Mouse (Mus musculus): ENCODE data around the gene Esyt3. TPM values are rescaled to one million over a fixed set of nuclear protein-coding genes. Genes with fewer than 3 reads are reported as not detected.

Gene Esyt3
- polyA plus RNA-seq, 1 experiment from 2014 or later = 0.35 TPM

GRCm38 (mm10) chr9:99319343-99319951, 38.9 kb downstream of the Esyt3 start:
- no peaks in the 10 kb centered on the region for H3K9me3 ChIP-seq (replicated peaks)
- 49% methylated on average over 8 of the region's 8 CpGs for WGBS

GRCm38 (mm10) chr9:99306226-99306625, 52.1 kb downstream of the Esyt3 start:
- Histone ChIP-seq H3K27ac (no peak overlapping the region), H3K36me3 (peaks cover 16% of the 10 kb centered on the region; the same call in 1 of the 2 replicates), H3K4me1 (no peaks in the 10 kb centered on the region), H3K9me3 (replicated peaks) (no peaks in the 10 kb centered on the region), H3K9ac (no peak overlapping the region), H3K4me2 (no peak overlapping the region), H3K4me3 (replicated peaks) (no peak overlapping the region), H3K27me3 (no peaks in the 10 kb centered on the region)
- WGBS = 86% methylated on average over 6 of the region's 6 CpGs
- ATAC-seq (replicated peaks; ENCODE audit: low FRiP score) = no peak

More at GRCm38 (mm10) chr9:99319343-99319951, 38.9 kb downstream of the Esyt3 start:
- Histone ChIP-seq H3K9ac (no peak overlapping the region), H3K4me1 (peaks cover 10% of the 10 kb centered on the region; the same call in 1 of the 2 replicates), H3K36me3 (no peaks in the 10 kb centered on the region), H3K4me3 (replicated peaks) (no peak overlapping the region), H3K4me2 (no peak overlapping the region), H3K27ac (no peak overlapping the region), H3K27me3 (no peaks in the 10 kb centered on the region)
- peak; percentile 57; the same call in 1 of the 2 replicates for ATAC-seq (replicated peaks; ENCODE audit: low FRiP score)

- H3K9me3 ChIP-seq (replicated peaks) = no peaks in the 10 kb centered on the region
- H3K4me2 ChIP-seq = no peak overlapping the region
- H3K27me3 ChIP-seq = no peaks in the 10 kb centered on the region
- H3K4me1 ChIP-seq = no peaks in the 10 kb centered on the region
- no peak overlapping the region for H3K4me3 ChIP-seq (replicated peaks)
- no peak overlapping the region for H3K9ac ChIP-seq
- 79% methylated on average over 5 of the region's 5 CpGs for WGBS
- no peak overlapping the region for H3K27ac ChIP-seq
- H3K36me3 ChIP-seq = peaks cover 11% of the 10 kb centered on the region; the same call in 1 of the 2 replicates
- ATAC-seq (replicated peaks; ENCODE audit: low FRiP score) = no peak
Observed at GRCm38 (mm10) chr9:99304296-99304695, 54.1 kb downstream of the Esyt3 start.

Other genes with a start within 250 kb of the Esyt3 start
- 1.3 and 1.4 TPM in 2 replicates for gene Pik3cb, start 217.9 kb downstream of the Esyt3 start, polyA plus RNA-seq (2015; fragmentation: Nextera tagmentation; extraction: Ambion mirVana)
- gene Faiml, start 121.3 kb downstream of the Esyt3 start, polyA plus RNA-seq (2015; fragmentation: Nextera tagmentation; extraction: Ambion mirVana) = not detected in 2 replicates
- 25.8 and 28.1 TPM in 2 replicates for gene Cep70, start 115.2 kb downstream of the Esyt3 start, polyA plus RNA-seq (2015; fragmentation: Nextera tagmentation; extraction: Ambion mirVana)
- 10.6 and 11.4 TPM in 2 replicates for gene Mras, start 78.8 kb upstream of the Esyt3 start, polyA plus RNA-seq (2015; fragmentation: Nextera tagmentation; extraction: Ambion mirVana)
- gene Nme9, start 92.9 kb upstream of the Esyt3 start, polyA plus RNA-seq (2015; fragmentation: Nextera tagmentation; extraction: Ambion mirVana) = 0.30 TPM in 1 of 2 replicates, not detected in the other
- 23.1 and 23.9 TPM in 2 replicates for gene Armc8, start 210.3 kb upstream of the Esyt3 start, polyA plus RNA-seq (2015; fragmentation: Nextera tagmentation; extraction: Ambion mirVana)
- 29.0 and 31.6 TPM in 2 replicates for gene Dbr1, start 217.2 kb upstream of the Esyt3 start, polyA plus RNA-seq (2015; fragmentation: Nextera tagmentation; extraction: Ambion mirVana)

Measured in kidney, embryonic 15.5 days (tissue).